Mouse (Mus musculus): ENCODE data around the gene Mcf2l. TPM values are rescaled to one million over a fixed set of nuclear protein-coding genes. Genes with fewer than 3 reads are reported as not detected.

Mcf2l gene
- total RNA-seq, 2 experiments from 2014 or later, result 1.3 to 1.7 TPM

GRCm38 (mm10) chr8:12983681-12984467 is 110.3 kb downstream of the Mcf2l start:
- no peak for ATAC-seq (replicated peaks; ENCODE audit: low FRiP score, poor library complexity, severe bottlenecking)

DNA sequence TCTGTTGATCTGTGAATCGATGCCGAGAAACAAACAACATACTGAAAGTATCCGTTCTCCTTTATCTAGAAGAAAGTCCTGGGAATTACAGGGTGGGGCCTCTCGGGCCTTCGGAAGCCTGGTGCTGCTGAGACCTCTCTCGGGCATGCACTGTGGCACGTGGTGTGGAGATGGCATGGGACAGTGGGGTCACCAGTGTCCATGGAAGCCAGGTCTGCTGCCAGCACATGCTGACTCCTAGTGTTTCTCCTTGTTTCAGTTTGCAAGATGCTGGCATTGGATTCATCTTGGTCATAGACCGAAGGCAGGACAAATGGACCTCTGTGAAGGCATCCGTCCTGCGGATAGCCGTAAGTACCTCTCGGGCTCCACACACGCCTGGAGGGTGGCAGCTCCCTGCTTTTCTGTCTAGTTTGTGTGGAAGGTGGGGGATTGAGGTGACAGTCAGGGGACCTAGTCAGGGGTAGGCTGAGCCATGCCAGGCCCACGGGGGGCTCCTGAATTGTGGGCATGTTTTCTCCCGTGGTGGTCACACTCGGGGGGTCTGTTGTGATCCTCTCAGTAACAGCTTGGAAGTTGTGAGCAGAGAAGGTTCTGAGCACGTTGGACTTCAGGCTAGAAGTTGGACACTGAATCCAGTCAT is 111.1 kb downstream of the Mcf2l start:
- no peak for ATAC-seq (replicated peaks; ENCODE audit: low FRiP score, poor library complexity, severe bottlenecking)

DNA sequence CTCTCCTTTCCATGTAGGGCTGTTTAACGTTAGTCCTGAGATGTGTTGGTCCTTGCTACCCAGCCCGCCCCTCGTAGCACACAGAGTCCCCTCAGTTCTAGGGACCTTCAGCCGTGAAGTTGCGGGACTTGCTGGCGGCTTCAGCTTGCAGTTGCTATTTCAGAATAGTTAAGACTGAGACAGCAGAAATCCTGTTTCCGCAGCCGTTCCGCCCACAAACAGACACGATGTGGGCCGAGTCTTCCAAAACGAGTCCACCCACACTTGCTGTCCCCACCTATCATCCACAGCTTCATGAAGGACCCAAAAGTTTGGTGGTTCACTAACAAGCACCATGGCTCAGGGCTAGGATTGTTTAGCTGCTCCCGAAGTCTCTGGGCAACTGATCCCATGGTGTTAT is 111.7 kb downstream of the Mcf2l start:
- ATAC-seq (replicated peaks; ENCODE audit: low FRiP score, poor library complexity, severe bottlenecking), result no peak

- ATAC-seq (replicated peaks; ENCODE audit: low FRiP score, poor library complexity, severe bottlenecking), result 0 out of 2 replicates have a peak, but pooled peaks have one; percentile 36
Observed at GRCm38 (mm10) chr8:12987571-12987970, 114.0 kb downstream of the Mcf2l start.

DNA sequence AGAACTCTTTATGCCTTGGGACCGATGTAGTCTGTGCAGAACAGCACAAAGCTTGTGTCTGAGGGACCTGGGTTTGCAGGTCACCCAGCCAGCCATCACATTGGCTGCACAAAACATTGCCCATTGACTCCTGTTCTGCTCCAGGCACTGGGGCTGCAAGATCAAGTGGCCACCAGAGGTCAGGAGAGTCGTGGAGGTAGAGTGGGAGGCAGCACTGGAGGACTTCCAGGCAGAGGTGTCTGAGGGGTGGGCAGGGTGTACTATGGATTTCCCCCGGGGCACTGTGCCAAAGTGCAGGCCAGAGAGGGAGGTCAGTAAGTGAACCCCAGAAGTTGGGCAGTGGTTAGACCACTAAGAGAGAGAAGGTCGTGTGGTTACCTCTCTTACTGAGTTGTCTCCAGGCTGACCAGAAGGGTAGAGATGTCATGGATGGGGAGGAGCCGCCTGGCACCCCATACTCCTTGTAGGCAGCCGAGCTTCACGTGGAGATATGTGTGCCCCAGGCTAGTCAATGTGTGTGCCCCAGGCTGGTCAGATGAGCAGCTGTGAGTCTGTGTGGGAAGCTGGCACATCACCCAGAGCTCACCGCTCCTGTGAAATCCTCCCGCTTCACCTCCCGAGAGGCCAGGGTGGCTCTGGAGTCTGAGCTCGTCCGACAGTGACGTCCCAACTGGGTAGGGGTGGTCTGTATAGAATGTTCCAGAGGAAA is 115.3 kb downstream of the Mcf2l start:
- ATAC-seq (replicated peaks; ENCODE audit: low FRiP score, poor library complexity, severe bottlenecking), result no peak

DNA sequence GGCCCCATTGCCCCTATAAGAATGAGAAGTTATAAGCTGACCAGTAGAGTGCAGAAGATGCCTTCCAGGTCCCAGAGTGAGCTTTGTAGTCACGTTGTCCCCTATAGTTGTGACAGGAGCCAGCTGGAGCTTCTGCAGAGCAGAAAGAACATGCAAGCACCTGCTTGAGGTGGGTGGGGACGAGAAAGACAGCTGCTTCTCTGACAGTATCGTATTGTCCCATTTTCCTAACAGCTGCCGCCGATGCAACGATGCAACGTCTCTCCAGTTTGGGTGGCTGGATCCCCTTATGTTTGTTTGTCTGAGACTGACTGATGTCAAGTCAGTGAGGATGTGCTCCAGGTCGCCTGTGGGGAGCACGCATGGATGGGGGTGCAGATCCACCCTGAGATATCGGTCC is 117.8 kb downstream of the Mcf2l start:
- ATAC-seq (replicated peaks; ENCODE audit: low FRiP score, poor library complexity, severe bottlenecking), result no peak

GRCm38 (mm10) chr8:12994468-12994867 is 120.9 kb downstream of the Mcf2l start:
- ATAC-seq (replicated peaks; ENCODE audit: low FRiP score, poor library complexity, severe bottlenecking), result no peak

DNA sequence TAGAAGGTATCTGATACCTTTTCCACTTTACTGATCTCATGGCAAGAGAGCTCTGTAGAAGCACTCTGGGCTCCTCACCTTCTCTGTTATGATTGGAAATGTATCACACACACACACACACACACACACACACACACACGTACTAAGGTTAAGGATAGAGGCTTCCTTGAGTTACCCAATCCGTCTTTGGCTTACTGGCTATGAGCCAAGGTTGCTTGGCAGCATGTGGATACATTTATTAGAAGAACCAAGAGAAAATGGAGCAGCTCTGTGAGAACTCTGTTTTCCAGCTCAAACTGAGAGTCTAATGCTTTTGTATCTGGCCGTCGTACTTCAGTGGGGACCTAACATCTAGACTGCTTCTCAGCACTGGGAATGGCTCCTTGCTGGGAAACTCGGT is 121.9 kb downstream of the Mcf2l start:
- ATAC-seq (replicated peaks; ENCODE audit: low FRiP score, poor library complexity, severe bottlenecking), result no peak

GRCm38 (mm10) chr8:12996831-12997275 is 123.2 kb downstream of the Mcf2l start:
- no peak for ATAC-seq (replicated peaks; ENCODE audit: low FRiP score, poor library complexity, severe bottlenecking)

DNA sequence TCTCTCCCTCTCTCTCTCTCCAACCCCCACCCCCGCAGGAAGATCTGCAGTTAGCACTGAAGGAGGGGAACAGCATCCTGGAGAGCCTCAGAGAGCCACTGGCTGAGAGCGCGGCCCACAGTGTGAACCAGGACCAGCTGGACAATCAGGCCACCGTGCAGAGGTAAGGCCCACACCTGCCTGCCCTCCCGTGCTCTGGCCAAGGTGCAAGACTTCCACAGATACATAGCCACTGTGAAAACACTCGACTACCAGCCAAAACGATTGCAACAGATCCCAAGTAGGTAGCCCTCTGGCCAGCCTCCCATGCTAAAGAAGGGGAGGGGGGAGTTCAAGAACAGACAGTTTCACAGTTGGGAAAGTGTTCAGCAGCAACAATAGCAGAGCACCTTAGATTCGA is 124.7 kb downstream of the Mcf2l start:
- ATAC-seq (replicated peaks; ENCODE audit: low FRiP score, poor library complexity, severe bottlenecking), result no peak

GRCm38 (mm10) chr8:12999793-13000192 is 126.2 kb downstream of the Mcf2l start:
- ATAC-seq (replicated peaks; ENCODE audit: low FRiP score, poor library complexity, severe bottlenecking), result no peak

- no peak for ATAC-seq (replicated peaks; ENCODE audit: low FRiP score, poor library complexity, severe bottlenecking)
Observed at GRCm38 (mm10) chr8:13007458-13007857, 133.9 kb downstream of the Mcf2l start.

DNA sequence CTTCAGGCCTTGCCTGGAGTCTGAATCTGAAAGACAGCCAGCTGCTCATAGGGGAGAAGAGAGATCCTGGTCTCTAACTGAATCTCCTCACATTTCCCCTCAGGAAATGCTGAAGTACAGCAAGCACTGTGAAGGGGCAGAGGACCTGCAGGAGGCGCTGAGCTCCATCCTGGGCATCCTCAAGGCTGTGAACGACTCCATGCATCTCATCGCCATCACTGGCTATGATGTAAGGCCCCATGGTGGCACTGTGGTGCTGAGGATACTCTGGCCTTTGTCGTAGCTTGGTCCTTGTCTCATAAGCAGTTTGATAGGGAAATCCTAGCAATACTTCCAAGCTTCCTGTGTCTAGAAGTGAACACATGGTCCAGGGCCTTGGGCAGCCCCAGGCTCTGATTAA is 136.7 kb downstream of the Mcf2l start:
- ATAC-seq (replicated peaks; ENCODE audit: low FRiP score, poor library complexity, severe bottlenecking), result no peak

DNA sequence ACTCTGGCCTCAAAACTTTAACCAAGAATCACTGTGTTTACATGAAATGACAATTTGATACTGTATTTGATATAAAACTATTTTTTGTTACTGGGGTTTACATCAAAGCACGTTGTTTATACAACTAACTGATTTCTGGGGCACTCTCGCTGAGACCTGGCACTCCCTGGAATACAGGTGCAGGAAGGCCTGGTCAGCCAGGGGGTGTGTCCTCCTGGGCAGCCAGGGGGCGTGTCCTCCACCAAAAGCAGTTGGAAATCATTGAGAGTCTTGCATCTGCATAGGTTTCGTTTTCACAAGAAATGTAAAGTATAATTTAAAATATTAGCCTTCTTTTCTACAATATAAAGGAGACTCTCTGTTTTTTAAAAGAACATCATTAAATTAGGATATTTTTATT is 146.0 kb downstream of the Mcf2l start:
- ATAC-seq (replicated peaks; ENCODE audit: low FRiP score, poor library complexity, severe bottlenecking), result no peak

DNA sequence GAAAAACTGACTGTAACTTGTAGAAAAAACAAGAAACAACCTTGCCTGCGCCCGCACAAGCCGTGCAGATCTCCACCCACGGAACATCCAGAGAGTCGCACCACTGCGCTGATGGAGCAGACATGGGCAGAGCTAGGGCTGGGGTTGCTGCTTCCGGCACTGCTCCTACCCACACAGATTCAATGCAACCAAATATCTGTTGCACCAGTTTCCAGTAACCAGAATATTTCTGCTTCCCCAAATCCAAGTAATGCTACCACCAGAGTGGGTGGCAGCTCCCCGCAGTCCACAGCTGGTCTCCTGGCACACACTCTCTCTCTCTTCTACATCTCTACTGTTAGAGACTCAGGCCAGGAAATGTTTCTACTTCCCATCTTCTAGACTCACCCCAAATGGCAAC is 148.2 kb downstream of the Mcf2l start:
- ATAC-seq (replicated peaks; ENCODE audit: low FRiP score, poor library complexity, severe bottlenecking), result no peak

DNA sequence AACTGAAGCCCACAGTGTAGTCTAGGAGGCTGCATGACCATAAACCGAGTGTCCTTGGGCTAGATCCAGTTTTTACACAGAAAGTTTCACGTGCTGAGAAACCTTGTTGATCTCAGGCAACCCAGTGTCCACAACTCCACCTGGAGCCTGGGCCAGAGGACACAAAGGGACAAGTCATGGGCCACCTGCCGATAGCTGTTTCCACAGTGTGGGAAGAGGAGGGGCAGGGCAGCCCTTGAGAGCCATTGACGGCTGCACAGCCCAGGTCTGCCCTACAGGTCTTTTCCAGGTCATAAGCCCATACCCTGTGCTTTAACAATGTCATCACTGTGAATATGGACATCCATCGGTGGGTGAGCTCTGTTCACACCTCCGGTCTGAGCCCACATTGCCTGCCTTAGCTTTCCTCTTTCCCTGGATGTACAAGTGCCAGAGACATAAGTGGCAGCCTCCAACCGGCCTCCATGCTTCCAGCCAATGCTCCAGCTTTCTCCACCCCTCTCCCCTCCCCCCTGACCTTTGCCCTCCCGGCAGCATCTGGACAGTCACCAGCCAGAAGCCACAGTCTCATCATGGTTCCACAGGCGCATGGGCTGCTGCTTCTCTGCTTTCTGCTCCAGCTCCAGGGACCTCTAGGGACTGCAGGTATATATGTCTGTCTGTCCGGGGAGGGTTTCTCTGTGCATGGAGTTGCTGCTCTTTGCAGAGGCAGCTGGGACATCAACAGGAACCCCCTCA is 152.1 kb downstream of the Mcf2l start, which contains the start of gene F7:
TSS of gene F7 (plus strand) at position 548 of the 738 bp plus-strand sequence.
- no peak for ATAC-seq (replicated peaks; ENCODE audit: low FRiP score, poor library complexity, severe bottlenecking)

DNA sequence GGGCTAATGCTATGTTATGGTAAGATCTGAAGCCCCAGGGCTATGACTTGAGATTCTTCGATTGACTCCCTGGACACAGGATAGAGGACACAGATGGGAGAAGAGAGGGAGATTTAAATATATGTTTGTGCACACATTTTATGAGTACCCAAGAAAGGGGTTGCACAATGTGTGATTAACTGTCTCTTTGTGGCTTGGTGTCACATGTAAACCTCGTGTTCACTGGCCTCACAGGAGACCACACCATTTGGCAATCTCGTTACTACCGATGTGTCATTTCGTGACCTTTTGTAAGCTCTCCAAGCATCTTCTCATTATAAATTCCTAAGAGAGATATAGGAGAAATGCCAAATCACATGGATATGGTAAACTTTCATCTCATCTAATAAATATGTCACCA is 154.0 kb downstream of the Mcf2l start:
- no peak for ATAC-seq (replicated peaks; ENCODE audit: low FRiP score, poor library complexity, severe bottlenecking)

DNA sequence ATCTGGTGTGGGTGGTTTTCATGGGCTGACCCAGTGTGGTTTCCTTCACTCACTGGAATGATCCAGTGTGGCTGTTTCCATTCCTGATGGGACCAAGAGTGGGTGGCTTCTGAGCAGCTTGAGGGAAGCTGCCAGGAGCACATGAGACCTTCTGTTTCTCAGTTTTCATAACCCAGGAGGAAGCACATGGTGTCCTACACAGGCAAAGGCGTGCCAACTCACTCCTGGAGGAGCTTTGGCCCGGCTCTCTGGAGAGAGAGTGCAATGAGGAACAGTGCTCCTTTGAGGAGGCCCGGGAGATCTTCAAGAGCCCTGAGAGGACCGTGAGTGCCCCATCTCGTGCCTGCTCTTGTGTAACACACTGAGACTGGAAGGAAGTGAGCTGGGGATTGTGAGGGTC is 154.9 kb downstream of the Mcf2l start:
- ATAC-seq (replicated peaks; ENCODE audit: low FRiP score, poor library complexity, severe bottlenecking), result no peak

- ATAC-seq (replicated peaks; ENCODE audit: low FRiP score, poor library complexity, severe bottlenecking), result no peak
Observed at GRCm38 (mm10) chr8:13036346-13036812, 162.8 kb downstream of the Mcf2l start.

- no peak for ATAC-seq (replicated peaks; ENCODE audit: low FRiP score, poor library complexity, severe bottlenecking)
Observed at GRCm38 (mm10) chr8:13037015-13037414, 163.4 kb downstream of the Mcf2l start, which contains the start of gene F10. Gene F10, plus strand, starts transcription at chr8:13037308.
